Mouse (Mus musculus): ENCODE measurements at regions not wholly inside any gene's neighbourhood (a gene's known extent, or its start where the extent isn't known, plus 50 kb on each side); places are given as distances from the start of the nearest gene placed in this dataset.

- no peak for TF ChIP-seq CTCF (IDR thresholded peaks at IDR 0.05; ENCODE audit: control insufficient read depth, insufficient read depth, insufficient replicate concordance, low read depth, low read length)
- no peak for TF ChIP-seq POLR2A (IDR thresholded peaks at IDR 0.05; ENCODE audit: control insufficient read depth, low read depth, low read length)
Observed at GRCm38 (mm10) chr7:96033636-96034035, 137.4 kb upstream of the Tenm4 start.

Measured in testis, adult 2 months (tissue).